Mouse (Mus musculus) frontal cortex, adult 2 months (tissue): ENCODE measurements around the gene Tma7. TPM values are rescaled to one million over a fixed set of nuclear protein-coding genes. Genes with fewer than 3 reads are reported as not detected.

Experiments used
- DNase-seq, 2 experiments: peaks; one replicate each; pipeline ENCODE4 v3.0.0; 2022; ENCODE audit warnings: low spot score in 1 of 2; ENCODE audit errors: extremely low spot score in 1 of 2
- polyA plus RNA-seq: library from polyadenylated mRNA; depleted of rRNA; stranded (reverse); fragments of >200 nt; gene quantifications from 2 replicates; pipeline ENCODE4 v1.2.3, GENCODE M21; 2012; rRNA removed

Tma7 gene
- polyA plus RNA-seq, result 173 and 184 TPM in 2 replicates

- DNase-seq, result peak; percentile 89 to 93
Observed at GRCm38 (mm10) chr9:109082124-109082800, at the start of gene Tma7, which contains the start of gene Ccdc51. Tma7 (minus strand) TSS chr9:109082587. Ccdc51 (plus strand) TSS chr9:109082493.

- DNase-seq, result no peak
Observed at GRCm38 (mm10) chr9:109130076-109130475, 47.7 kb upstream of the Tma7 start.

DNA sequence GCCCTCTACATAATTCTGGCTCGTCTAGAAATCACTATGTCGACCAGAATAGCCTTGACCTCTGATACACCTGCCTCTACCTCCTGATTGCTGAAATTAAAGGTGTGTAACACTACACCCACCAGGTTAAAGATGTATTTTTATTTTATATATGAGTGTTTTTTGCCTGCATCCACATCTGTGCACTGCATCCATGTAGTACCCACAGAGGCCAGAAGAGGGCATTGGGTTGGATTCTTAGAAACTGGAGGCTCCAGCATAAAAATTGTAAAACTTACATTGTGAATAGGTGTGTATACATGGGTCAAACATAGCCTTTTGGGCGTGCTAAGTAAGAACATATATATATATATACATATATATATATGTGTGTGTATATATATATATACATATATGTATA, 45.8 kb upstream of the Tma7 start:
- peak in 1 of 2 experiments; percentile 59 for DNase-seq

DNA sequence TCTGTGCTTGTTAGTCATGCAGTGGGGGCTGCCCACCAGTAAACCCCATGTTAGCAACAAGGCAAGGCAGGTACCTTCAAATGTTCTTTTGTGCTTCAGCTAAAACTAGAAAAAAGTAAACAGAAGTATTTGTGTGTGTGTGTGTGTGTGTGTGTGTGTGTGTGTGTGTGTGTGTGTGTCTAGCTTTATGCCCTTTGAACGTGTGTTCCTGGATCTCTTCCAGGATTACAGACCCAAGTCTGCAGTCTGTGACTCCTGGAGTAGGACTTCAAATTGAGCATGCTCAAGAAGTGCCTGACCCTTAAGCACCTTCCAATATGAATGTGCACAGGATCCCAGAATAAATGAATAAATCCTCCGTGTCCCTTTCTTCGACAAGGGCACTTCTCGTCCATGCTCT, 44.7 kb upstream of the Tma7 start:
- no peak for DNase-seq

DNA sequence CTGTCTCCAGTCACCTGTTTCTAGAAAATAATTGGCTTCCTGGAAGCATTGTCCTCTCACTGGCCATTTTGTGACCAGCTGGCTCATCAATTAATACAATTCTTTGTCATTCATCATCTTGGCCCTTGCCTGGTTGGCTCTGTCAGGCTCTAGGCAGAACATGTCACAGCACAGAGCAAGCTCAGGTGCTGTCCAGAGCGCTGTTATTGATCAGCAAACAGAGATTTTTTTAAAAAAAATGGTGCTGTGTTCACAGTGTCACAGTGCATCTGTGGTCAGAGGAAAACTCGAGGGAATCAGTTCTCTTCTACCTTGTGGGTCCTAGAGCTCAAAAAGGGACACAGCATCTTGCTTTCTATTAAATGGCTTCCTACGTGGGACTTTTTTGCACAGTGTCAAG, 43.1 kb upstream of the Tma7 start:
- DNase-seq, result no peak

- no peak for DNase-seq
Observed at GRCm38 (mm10) chr9:109125043-109125442, 42.7 kb upstream of the Tma7 start.

DNA sequence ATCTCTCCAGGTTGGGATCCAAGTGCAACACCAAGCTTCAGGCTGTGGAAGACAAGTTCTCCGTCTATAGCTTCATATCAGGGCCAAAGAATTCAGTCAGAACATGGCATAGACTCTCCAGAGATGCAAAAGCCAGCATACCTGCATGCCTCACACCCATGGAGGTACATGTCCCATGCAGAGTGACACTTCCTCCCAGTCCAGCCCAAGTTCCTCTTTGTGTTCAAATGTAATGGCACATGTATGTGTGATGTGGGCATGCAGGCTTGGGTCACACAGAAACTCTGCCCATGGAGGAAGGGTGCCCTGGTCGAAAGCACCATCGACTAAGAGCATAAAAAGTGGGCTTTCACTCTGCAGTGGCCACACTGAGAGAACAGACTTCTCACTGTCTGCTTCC, 41.8 kb upstream of the Tma7 start:
- no peak for DNase-seq

- no peak for DNase-seq
Observed at GRCm38 (mm10) chr9:109123266-109123665, 40.9 kb upstream of the Tma7 start.

- DNase-seq, result peak in 1 of 2 experiments; percentile 70
Observed at GRCm38 (mm10) chr9:109122553-109123085, 40.2 kb upstream of the Tma7 start.

DNA sequence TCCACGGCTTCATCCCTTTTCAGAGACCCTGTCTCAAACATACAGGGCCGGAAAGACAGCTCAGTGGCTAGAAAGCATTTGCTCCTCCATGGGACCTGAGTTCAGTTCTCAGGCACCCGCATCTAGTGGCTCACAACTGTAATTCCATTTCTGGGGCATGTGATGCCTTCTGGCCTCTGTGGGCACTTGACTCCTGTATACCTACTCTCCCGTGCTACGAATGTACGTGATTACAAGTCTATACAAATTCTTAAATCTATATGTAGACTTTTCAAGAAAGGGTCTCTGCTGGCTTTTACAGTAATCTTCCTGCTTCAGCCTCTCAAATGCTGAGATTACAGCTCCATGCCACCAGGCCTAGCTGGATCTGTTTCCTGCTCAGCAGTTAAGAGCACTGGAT, 38.6 kb upstream of the Tma7 start:
- DNase-seq, result no peak

DNA sequence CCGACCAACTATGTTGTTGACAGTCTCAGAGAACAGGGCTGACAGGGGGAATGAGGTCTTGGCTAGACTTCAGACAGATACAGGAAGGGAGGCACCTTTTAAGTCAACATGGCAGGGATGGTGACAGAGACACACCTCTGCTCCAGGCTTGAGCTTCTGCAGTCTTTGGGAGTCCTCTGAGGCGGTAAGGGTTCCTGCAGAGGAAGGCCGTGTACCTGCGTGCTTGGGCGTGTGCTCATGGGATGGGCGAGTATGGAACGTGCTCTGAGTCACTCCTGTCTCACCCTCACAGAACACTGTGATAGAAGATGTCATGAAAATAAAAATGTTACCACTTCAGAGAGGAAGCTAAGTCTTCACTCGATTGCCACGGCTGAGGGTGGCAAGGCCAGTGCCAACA, 37.2 kb upstream of the Tma7 start:
- no peak for DNase-seq

DNA sequence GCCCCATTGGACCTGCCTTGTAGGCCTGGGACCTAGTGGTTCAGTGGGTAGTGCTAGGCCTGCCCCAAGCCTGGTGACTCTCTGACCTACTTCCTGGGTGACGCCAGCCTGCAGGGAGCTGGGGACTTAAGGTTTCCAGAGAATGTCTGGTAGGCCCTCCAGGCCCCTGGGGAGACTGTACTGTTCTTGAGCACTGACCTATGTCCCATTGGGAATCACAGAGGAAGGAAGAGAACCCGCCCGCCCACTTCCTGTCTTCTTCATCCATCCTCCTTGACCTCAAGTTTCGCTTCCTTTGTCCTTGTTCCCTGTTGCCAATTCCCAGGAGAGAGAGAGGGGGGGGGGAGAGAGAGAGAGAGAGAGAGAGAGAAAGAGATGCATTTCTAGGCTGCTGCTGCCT, 35.7 kb upstream of the Tma7 start:
- DNase-seq, result no peak

DNA sequence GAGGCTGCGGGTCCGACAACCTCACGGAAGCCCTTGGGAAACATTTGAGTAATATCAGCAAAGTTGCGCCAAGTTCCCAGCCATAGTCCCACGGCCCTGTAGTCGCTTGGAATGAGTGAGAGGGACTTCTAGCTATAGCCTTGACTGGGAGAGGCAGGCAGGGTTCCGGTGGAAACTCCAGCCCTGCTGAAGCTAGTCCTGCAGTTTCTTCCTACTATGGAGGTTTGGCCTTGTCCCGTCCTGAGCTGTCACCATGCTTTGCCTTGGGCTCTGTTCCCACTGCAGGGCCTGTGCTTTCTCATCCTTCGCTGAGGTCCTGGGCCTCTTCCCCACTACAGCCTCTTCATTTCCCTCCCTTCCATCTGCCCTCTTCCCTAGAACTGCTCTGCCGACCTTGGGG, 33.8 kb upstream of the Tma7 start:
- no peak for DNase-seq

GRCm38 (mm10) chr9:109114871-109115270, 32.5 kb upstream of the Tma7 start:
- no peak for DNase-seq

DNA sequence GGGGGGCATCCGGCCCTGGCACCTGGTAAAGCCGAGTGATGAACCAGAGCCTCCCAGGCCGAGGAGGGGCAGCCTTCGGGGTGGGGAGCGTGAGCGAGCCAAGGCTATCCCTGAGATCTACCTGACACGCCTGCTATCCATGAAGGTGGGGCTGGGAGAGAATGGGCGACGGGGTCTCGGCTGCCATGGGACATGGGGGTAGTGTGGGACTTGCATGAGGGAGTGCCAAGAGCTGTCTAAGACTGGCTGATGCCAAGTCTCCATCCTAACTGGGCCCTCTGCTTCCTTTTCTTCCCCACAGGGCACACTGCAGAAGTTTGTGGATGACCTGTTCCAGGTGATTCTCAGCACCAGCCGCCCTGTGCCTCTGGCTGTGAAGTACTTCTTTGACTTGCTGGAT, 31.9 kb upstream of the Tma7 start:
- no peak for DNase-seq

GRCm38 (mm10) chr9:109113331-109113730, 30.9 kb upstream of the Tma7 start:
- DNase-seq, result no peak

GRCm38 (mm10) chr9:109111591-109111990, 29.2 kb upstream of the Tma7 start:
- DNase-seq, result no peak

- no peak for DNase-seq
Observed at GRCm38 (mm10) chr9:109111101-109111500, 28.7 kb upstream of the Tma7 start.

DNA sequence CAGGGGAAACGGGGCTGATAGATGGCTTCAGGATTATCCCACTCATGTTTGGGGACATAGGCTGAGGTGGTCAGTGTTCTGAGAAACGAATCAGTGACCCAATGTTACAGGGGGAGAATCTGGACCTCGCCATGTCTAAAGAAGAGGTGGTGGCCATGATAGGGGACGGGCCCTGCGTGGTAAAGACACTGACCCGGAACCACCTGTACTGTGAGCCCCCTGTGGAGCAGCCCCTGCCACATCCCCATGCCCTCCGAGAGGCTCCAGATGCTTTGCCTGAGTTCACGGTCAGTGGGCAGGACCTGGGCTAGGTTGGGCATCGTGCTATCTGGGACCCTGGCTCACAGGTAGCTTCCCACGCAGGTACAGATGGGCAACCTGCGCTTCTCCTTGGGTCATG, 27.9 kb upstream of the Tma7 start:
- DNase-seq, result no peak

DNA sequence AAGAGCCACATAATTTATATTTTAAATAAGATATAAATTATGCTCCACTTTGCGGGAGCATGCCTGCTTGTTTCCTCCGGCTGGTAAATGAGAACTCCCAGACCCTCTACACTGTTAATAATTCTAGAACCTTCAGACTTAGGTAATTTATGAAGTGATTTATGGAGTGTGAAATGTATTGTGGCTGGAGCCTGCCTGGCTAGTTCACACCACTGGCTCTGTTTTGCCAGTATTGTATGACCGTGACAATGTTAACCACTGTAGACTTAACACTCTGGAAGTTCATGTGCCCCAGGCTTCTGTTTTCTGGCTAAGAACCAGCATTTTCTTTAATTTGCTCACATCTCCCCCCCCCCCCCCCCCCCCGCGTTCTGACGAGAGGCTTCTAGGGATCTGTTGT, 25.0 kb upstream of the Tma7 start:
- no peak for DNase-seq

GRCm38 (mm10) chr9:109105648-109106047, 23.3 kb upstream of the Tma7 start:
- DNase-seq, result no peak

DNA sequence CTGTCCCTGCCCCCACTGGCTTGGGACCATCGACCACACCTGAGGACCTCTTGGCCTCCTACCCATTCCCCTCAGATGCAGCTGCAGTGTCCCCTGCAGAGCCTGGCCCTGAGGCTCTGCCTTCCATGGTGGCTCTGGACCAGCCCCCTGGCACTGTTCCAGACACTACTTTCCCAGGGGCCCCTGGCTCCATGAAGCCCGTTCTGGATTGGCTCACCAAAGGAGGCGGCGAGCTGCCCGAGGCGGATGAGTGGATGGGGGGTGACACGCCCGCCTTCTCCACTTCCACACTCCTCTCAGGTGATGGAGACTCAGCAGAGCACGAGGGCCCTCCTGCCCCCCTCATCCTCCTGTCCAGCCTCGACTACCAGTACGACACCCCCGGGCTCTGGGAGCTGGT, 22.6 kb upstream of the Tma7 start:
- DNase-seq, result no peak

GRCm38 (mm10) chr9:109104083-109104482, 21.7 kb upstream of the Tma7 start:
- DNase-seq, result no peak
